Mouse (Mus musculus): Measurements from ENCODE around the gene Inka1. TPM values are rescaled to one million over a fixed set of nuclear protein-coding genes. Genes with fewer than 3 reads are reported as not detected.
A peak's percentile ranks its signal among the peaks of the same experiment; 100 is the strongest.

Gene Inka1
- polyA plus RNA-seq, 1 experiment from 2014 or later = 30.6 TPM

GRCm38 (mm10) chr9:107970311-107970710 is 15.4 kb downstream of the Inka1 start:
- no peak overlapping the region for H3K9ac ChIP-seq (replicated peaks)
- ATAC-seq (no peak), DNase-seq (no peak)
- H3K4me3 ChIP-seq (ENCODE audit: low read depth, low read length) = no peak overlapping the region
- H3K27ac ChIP-seq (ENCODE audit: low read depth) = 0 out of 2 replicates have a peak overlapping the region, but pooled peaks have one; percentile 96
- peaks cover 4% of the 10 kb centered on the region; the same call in 1 of the 2 replicates for H3K36me3 ChIP-seq (replicated peaks; ENCODE audit: insufficient read depth, low read length)
- TF ChIP-seq EP300 (IDR thresholded peaks at IDR 0.05; ENCODE audit: low read depth) (no peak), CTCF (IDR thresholded peaks at IDR 0.05; ENCODE audit: low read depth) (no peak)
- no peaks in the 10 kb centered on the region for H3K9me3 ChIP-seq (ENCODE audit: low read length)
- H3K4me2 ChIP-seq (ENCODE audit: low read depth, low read length) = no peak overlapping the region
- H3K27me3 ChIP-seq (ENCODE audit: insufficient read depth, low read length) = no peaks in the 10 kb centered on the region
- peaks cover 44% of the 10 kb centered on the region for H3K4me1 ChIP-seq (ENCODE audit: insufficient read depth)
- WGBS (ENCODE audit: insufficient replicate concordance) = 89% methylated on average over 5 of the region's 5 CpGs

- Histone ChIP-seq H3K4me1 (ENCODE audit: insufficient read depth) (peaks cover 31% of the 10 kb centered on the region), H3K27ac (ENCODE audit: low read depth) (no peak overlapping the region), H3K4me3 (ENCODE audit: low read depth, low read length) (no peak overlapping the region), H3K4me2 (ENCODE audit: low read depth, low read length) (no peak overlapping the region), H3K36me3 (replicated peaks; ENCODE audit: insufficient read depth, low read length) (peaks cover 4% of the 10 kb centered on the region), H3K27me3 (ENCODE audit: insufficient read depth, low read length) (no peaks in the 10 kb centered on the region), H3K9ac (replicated peaks) (no peak overlapping the region), H3K9me3 (ENCODE audit: low read length) (no peaks in the 10 kb centered on the region)
- 88% methylated on average over 7 of the region's 7 CpGs for WGBS (ENCODE audit: insufficient replicate concordance)
- DNase-seq = no peak
- TF ChIP-seq CTCF (IDR thresholded peaks at IDR 0.05; ENCODE audit: low read depth) (no peak), EP300 (IDR thresholded peaks at IDR 0.05; ENCODE audit: low read depth) (no peak)
- ATAC-seq = no peak
These were observed 17.1 kb downstream of the Inka1 start for GRCm38 (mm10) chr9:107968531-107968930.

- no peak for TF ChIP-seq CTCF (IDR thresholded peaks at IDR 0.05; ENCODE audit: low read depth)
- no peak for TF ChIP-seq EP300 (IDR thresholded peaks at IDR 0.05; ENCODE audit: low read depth)
- no peak for DNase-seq
- no peak overlapping the region for H3K4me2 ChIP-seq (ENCODE audit: low read depth, low read length)
- peaks cover 10% of the 10 kb centered on the region for H3K36me3 ChIP-seq (replicated peaks; ENCODE audit: insufficient read depth, low read length)
- H3K27me3 ChIP-seq (ENCODE audit: insufficient read depth, low read length) = no peaks in the 10 kb centered on the region
- no peaks in the 10 kb centered on the region for H3K9me3 ChIP-seq (ENCODE audit: low read length)
- WGBS (ENCODE audit: insufficient replicate concordance) = 78% methylated on average over 6 of the region's 6 CpGs
- no peak for ATAC-seq
- H3K4me3 ChIP-seq (ENCODE audit: low read depth, low read length) = no peak overlapping the region
- H3K9ac ChIP-seq (replicated peaks) = no peak overlapping the region
- H3K4me1 ChIP-seq (ENCODE audit: insufficient read depth) = peaks cover 21% of the 10 kb centered on the region
- no peak overlapping the region for H3K27ac ChIP-seq (ENCODE audit: low read depth)
These were observed 18.2 kb downstream of the Inka1 start for GRCm38 (mm10) chr9:107967437-107967836.

GRCm38 (mm10) chr9:107966676-107967075 is 19.0 kb downstream of the Inka1 start:
- H3K4me2 ChIP-seq (ENCODE audit: low read depth, low read length) = no peak overlapping the region
- peaks cover 15% of the 10 kb centered on the region for H3K36me3 ChIP-seq (replicated peaks; ENCODE audit: insufficient read depth, low read length)
- H3K4me3 ChIP-seq (ENCODE audit: low read depth, low read length) = no peak overlapping the region
- H3K27me3 ChIP-seq (ENCODE audit: insufficient read depth, low read length) = no peaks in the 10 kb centered on the region
- 55% methylated on average over 10 of the region's 10 CpGs for WGBS (ENCODE audit: insufficient replicate concordance)
- no peak for TF ChIP-seq EP300 (IDR thresholded peaks at IDR 0.05; ENCODE audit: low read depth)
- no peak overlapping the region for H3K9ac ChIP-seq (replicated peaks)
- 0 out of 2 replicates have a peak overlapping the region, but pooled peaks have one; percentile 6 for H3K27ac ChIP-seq (ENCODE audit: low read depth)
- no peaks in the 10 kb centered on the region for H3K9me3 ChIP-seq (ENCODE audit: low read length)
- no peak for DNase-seq
- no peak for ATAC-seq
- peaks cover 15% of the 10 kb centered on the region for H3K4me1 ChIP-seq (ENCODE audit: insufficient read depth)

- no peaks in the 10 kb centered on the region for H3K9me3 ChIP-seq (ENCODE audit: low read length)
- no peak overlapping the region for H3K9ac ChIP-seq (replicated peaks)
- no peak overlapping the region for H3K4me3 ChIP-seq (ENCODE audit: low read depth, low read length)
- TF ChIP-seq CTCF (IDR thresholded peaks at IDR 0.05; ENCODE audit: low read depth) (no peak), EP300 (IDR thresholded peaks at IDR 0.05; ENCODE audit: low read depth) (no peak)
- H3K36me3 ChIP-seq (replicated peaks; ENCODE audit: insufficient read depth, low read length) = peaks cover 24% of the 10 kb centered on the region
- H3K4me1 ChIP-seq (ENCODE audit: insufficient read depth) = peaks cover 4% of the 10 kb centered on the region; the same call in 1 of the 2 replicates
- no peaks in the 10 kb centered on the region for H3K27me3 ChIP-seq (ENCODE audit: insufficient read depth, low read length)
- no peak overlapping the region for H3K27ac ChIP-seq (ENCODE audit: low read depth)
- ATAC-seq (no peak), DNase-seq (no peak)
- H3K4me2 ChIP-seq (ENCODE audit: low read depth, low read length) = no peak overlapping the region
- WGBS (ENCODE audit: insufficient replicate concordance) = 87% methylated on average over 9 of the region's 9 CpGs
These were observed 21.0 kb downstream of the Inka1 start for GRCm38 (mm10) chr9:107964681-107965080.

GRCm38 (mm10) chr9:107963700-107964099 is 22.0 kb downstream of the Inka1 start:
- Histone ChIP-seq H3K27ac (ENCODE audit: low read depth) (no peak overlapping the region), H3K9ac (replicated peaks) (no peak overlapping the region), H3K9me3 (ENCODE audit: low read length) (no peaks in the 10 kb centered on the region), H3K27me3 (ENCODE audit: insufficient read depth, low read length) (no peaks in the 10 kb centered on the region), H3K4me3 (ENCODE audit: low read depth, low read length) (no peak overlapping the region), H3K4me2 (ENCODE audit: low read depth, low read length) (no peak overlapping the region), H3K36me3 (replicated peaks; ENCODE audit: insufficient read depth, low read length) (peaks cover 25% of the 10 kb centered on the region), H3K4me1 (ENCODE audit: insufficient read depth) (peaks cover 4% of the 10 kb centered on the region; the same call in 1 of the 2 replicates)
- DNase-seq = peak; percentile 93
- 16% methylated on average over 5 of the region's 5 CpGs for whole genome bisulfite sequencing (ENCODE audit: insufficient replicate concordance)
- TF ChIP-seq EP300 (IDR thresholded peaks at IDR 0.05; ENCODE audit: low read depth) = peak; percentile 23; the same call in 1 of the 2 replicates
- peak; percentile 98 for TF ChIP-seq CTCF (IDR thresholded peaks at IDR 0.05; ENCODE audit: low read depth)
- ATAC-seq = peak; percentile 80

- WGBS (ENCODE audit: insufficient replicate concordance) = 94% methylated on average over 9 of the region's 9 CpGs
- Histone ChIP-seq H3K4me3 (ENCODE audit: low read depth, low read length) (no peak overlapping the region), H3K4me2 (ENCODE audit: low read depth, low read length) (no peak overlapping the region), H3K9ac (replicated peaks) (no peak overlapping the region), H3K27me3 (ENCODE audit: insufficient read depth, low read length) (no peaks in the 10 kb centered on the region), H3K9me3 (ENCODE audit: low read length) (no peaks in the 10 kb centered on the region), H3K27ac (ENCODE audit: low read depth) (no peak overlapping the region), H3K36me3 (replicated peaks; ENCODE audit: insufficient read depth, low read length) (peaks cover 26% of the 10 kb centered on the region), H3K4me1 (ENCODE audit: insufficient read depth) (peaks cover 4% of the 10 kb centered on the region; the same call in 1 of the 2 replicates)
- no peak for ATAC-seq
- no peak for TF ChIP-seq CTCF (IDR thresholded peaks at IDR 0.05; ENCODE audit: low read depth)
- no peak for TF ChIP-seq EP300 (IDR thresholded peaks at IDR 0.05; ENCODE audit: low read depth)
- DNase-seq = no peak
These were observed 22.8 kb downstream of the Inka1 start for GRCm38 (mm10) chr9:107962916-107963315.

All from liver, postnatal 0 days (tissue).